Mouse (Mus musculus) liver (tissue): ENCODE measurements at regions not wholly inside any gene's neighbourhood (a gene's known extent, or its start where the extent isn't known, plus 50 kb on each side); places are given as distances from the start of the nearest gene placed in this dataset.
A peak's percentile ranks its signal among the peaks of the same experiment; 100 is the strongest.
"Not testable (repeated sequence)": the region's sequence is repeated elsewhere in the genome, so short reads cannot be mapped to it uniquely, and the experiment has no call there.

Experiments
- DNase-seq: peaks from one replicate; pipeline ENCODE4 v3.0.0-alpha.2; 2020; ENCODE audit warnings: mixed read lengths

DNA sequence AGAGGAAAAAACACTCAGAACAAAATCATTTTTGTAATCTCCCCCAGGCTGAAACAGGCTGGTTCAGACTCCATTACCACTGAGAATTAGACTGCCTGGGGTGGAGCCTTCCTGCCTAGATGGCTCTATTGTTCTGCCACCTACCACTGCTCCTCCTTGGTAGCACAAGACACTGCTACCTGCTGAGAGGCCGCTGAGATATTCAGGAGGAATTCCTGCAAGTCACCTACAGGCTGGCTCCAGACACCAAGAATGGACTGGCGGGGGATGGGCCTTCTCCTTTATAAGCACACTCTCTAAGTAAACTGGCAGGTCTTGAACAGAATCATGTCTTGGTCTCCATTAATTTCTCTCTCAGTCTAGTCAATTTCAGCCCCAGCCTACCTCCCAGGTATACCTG, 3289.4 kb downstream of the Gm37988 start:
- no peak for DNase-seq

DNA sequence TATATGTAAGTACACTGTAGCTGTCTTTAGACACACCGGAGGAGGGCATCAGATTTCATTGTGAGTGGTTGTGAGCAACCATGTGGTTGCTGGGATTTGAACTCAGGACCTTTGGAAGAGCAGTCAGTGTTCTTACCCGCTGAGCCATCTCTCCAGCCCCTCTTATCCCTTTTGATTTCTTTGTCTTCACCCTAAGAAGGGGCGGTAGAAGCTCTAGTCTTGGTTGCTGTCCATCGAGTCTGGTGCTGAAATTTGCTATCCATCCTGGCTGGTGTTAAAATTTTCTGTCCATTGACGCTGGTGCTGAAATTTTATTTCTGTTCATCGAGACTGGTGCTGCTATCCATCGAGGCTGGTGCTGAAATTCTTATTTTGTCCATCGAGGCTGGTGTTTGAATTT, 3290.9 kb upstream of the A830018L16Rik start:
- DNase-seq: peak; percentile 48

DNA sequence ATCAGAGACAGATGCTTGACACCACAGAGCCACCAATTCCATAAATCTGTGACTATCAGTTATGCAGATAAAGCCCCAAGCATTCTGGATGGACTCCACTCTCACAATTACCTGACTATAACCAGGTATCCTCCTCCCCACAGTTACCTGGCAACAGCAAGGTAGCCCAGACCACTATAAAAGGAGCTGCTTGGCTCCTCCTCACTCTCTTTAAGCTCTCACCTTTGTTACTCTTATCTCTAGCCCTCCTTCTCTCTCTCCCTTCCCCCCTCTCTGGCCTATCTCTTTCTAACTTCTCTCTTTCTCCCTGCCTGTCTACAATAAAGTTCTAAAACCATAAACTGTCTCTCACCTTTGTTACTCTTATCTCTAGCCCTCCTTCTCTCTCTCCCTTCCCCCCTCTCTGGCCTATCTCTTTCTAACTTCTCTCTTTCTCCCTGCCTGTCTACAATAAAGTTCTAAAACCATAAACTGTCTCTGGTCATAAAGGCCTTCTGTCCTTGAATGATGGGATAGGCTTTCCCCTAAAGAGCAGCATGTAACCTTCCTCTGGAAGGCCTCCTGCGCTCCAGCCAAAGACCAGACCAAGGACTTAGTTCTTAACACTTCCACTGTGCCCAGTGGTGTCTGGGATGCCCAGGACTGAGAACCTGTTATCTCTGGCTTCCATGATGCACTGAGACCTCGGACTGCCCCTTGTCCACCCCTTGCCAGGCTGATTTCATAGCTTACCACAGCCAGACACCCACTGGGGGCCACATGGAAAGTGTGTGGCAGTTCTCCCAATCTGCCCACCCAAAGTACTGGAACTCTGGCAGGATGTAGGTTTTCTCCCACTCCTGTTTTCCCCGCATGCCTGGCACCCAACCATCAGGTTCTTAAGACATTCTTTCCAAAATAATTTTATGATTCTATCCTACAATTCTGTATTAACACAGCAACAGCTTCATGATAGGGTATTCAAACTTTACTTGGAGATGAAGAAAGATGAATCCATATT, 3279.2 kb upstream of the A830018L16Rik start:
- not testable (repeated sequence) for DNase-seq

DNA sequence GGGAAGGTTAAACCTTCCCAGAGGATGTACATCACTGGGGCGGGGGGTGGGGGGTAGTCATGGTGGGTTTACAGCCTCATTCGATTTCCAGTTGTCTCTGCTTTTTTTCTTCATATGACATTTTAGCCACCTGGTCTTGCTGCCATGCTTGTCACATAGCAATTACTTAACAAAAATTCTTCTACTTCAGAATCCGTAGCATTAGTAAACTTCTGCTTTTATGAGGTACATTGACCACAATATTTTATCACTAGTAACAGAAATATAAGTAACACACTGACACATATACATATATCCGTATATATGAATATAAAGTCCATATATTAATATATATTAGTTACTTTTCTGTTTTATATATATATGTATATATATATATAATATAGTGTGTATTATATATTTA, 3271.3 kb upstream of the A830018L16Rik start:
- no peak for DNase-seq

DNA sequence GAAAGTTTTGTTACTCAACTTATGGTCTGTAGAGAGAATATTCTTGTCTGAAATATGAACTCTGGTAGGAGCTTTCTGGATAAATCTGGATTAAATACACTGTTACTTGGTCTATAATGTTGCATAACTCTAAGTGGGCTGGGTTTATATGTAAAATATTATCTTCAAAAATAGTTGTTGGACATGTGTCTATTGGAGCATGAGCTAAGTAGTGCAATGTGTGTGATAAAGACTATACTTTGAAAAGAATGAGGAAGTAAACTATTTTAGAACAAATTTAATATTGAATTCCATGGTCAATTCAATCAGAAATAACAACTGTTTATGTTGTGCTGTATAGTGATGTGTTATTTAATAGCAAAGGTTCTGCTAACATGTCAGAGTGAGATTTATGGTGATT, 3240.7 kb upstream of the A830018L16Rik start:
- DNase-seq: no peak
